Mouse (Mus musculus): ENCODE measurements around the gene Gstp2.

DNA sequence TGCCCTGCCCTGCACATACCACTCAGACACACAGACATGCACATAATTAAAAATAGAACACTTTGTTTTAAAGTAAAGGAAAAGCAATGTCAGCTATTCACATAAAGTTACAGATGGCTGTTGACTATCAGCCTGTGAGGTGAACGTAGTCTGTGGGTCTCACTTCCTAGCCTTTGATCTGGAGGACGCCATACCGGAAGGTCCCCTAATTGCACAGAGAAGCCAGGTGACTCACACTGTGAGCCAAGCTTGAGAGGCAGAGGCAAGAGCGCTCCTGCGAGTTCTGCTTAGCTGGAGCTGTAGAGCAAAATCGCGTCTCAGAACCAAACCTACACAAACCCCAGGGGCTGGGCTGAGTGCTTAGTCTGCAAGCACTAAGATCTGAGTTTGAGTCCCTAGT lies 47.9 kb upstream of the Gstp2 start:
- TF ChIP-seq POLR2A (IDR thresholded peaks at IDR 0.05; ENCODE audit: insufficient read depth, low read length) (no peak), EP300 (IDR thresholded peaks at IDR 0.05; ENCODE audit: insufficient read depth, low read depth, low read length) (no peak)
